Mouse (Mus musculus) megakaryocyte-erythroid progenitor cell, adult 5-6 weeks (primary cell): ENCODE results near the gene Mmgt2. TPM values are rescaled to one million over a fixed set of nuclear protein-coding genes. Genes with fewer than 3 reads are reported as not detected.

Experiments
- ATAC-seq: replicated peaks from 2 replicates; pipeline ENCODE4 v1.8.0; 2016; ENCODE audit warnings: mild to moderate bottlenecking, inconsistent platforms; ENCODE audit not compliant: severe bottlenecking, poor library complexity, low FRiP score, low TSS enrichment
- total RNA-seq, 2 experiments: library from RNA; stranded (forward) in 1 of 2; stranded (reverse) in 1 of 2; fragments of 200-1000, 215-1000 nt in 1 of 2; fragments of >200 nt in 1 of 2; fragmentation: Nextera tagmentation in 1 of 2; gene quantifications; 2 replicates each; pipeline ENCODE4 v1.2.3; 2014 to 2017

The Mmgt2 gene
- total RNA-seq, 2 experiments from 2014 or later, result 14.8 to 16.4 TPM

DNA sequence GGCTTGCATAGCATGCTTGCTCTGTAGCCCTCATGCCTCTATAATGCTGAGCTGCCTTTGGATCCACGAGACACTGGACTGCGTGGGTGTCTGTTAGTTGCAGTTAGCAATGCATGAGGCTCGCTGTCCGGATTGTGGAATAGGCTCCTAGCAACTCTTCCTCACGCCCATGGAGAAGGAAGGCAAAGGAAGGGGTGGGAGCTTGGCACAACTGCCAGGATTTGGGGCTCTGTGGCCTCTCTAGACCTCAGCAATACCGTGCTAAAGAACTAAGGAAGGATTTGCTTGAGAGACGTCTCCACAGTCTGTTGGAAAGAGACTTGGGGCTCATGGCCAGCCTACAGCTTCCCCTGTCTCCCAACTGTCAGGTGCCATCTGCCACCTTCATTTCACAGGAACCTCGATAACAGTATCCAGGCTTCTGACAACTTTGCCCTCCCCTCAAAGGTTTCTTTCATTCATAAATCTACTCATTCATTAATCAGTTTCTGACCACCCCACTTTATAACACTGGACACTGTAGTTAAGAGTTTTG lies 33.5 kb upstream of the Mmgt2 start:
- ATAC-seq, result no peak

- no peak for ATAC-seq
Observed at GRCm38 (mm10) chr11:62615456-62615855, 33.0 kb upstream of the Mmgt2 start.

GRCm38 (mm10) chr11:62621079-62621478 lies 27.4 kb upstream of the Mmgt2 start:
- no peak for ATAC-seq

- ATAC-seq, result no peak
Observed at GRCm38 (mm10) chr11:62621586-62622283, 26.7 kb upstream of the Mmgt2 start.

DNA sequence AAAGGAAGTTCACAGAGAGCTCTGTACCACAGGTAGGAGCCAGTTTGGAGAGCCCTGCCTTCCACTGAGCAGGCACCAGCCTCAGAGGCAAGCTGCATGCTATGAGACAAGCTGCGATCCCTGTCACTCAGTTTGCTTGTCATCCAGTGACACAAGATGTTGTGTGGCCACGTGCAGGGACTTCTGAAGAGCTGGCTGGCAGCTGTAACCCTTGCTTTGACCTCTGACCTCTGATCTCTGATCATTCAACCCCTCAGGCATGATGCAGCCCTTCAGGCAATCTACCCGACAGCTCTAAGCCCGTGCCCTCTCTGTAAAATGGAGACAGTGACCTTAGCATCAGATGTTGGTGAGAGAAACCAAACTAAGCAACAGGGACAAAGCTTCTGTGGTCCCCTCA lies 25.6 kb upstream of the Mmgt2 start:
- no peak for ATAC-seq

GRCm38 (mm10) chr11:62624341-62625291 lies 23.8 kb upstream of the Mmgt2 start:
- peak; percentile 88 for ATAC-seq

GRCm38 (mm10) chr11:62629352-62630224 lies 18.9 kb upstream of the Mmgt2 start:
- ATAC-seq, result 0 out of 2 replicates have a peak, but pooled peaks have one; percentile 33

DNA sequence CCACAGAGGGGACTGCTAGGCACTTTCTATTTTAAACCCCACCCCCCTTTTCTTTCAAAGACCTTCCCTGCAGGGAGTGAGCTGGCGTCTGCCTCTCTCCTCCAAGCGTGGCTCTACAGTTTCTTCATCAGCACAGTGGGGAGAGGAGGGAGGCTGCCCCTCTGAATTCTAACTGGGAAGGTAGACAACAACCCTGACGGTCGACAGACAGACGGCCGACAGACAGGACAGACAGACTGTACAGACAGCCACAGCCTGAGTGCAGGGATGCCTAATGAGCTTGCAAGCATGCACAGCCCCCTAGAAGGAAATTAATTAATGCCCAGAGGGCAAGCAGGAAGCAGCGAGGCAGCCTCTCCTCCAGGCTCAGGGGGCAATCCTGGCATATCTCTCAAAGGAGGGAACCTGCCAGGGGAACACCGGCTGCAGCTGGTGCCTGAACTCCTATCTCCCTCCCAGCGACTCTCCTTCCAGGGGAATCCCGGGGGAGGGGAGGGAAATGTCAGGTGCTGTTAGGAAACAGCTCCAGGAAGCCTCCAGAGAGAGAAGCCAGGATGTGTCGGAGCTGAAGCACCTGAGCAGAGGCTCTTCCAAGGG lies 18.1 kb upstream of the Mmgt2 start:
- ATAC-seq, result no peak

DNA sequence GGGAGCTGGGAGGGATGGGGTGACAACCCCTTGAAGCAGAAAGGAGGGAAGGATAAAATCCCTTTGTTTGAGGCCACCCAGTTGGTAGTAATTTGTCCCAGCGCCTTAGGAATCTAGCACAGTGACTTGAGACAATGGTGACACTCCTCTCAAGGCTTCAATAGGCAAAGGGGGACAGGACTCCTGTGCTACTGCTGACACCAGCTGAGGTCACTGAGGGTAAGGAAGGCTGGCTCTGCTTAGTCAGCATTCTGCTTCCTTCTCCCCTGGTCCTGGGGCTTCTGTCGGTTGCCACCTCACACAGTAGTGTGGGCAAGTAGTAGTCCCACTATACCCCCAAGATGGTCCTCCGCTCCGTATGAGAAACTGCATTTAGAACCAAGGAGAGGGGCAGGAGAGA lies 17.3 kb upstream of the Mmgt2 start:
- ATAC-seq, result no peak

GRCm38 (mm10) chr11:62635406-62635805 lies 13.1 kb upstream of the Mmgt2 start:
- no peak for ATAC-seq

GRCm38 (mm10) chr11:62636105-62636839 lies 12.2 kb upstream of the Mmgt2 start:
- no peak for ATAC-seq

GRCm38 (mm10) chr11:62636840-62637221 lies 11.6 kb upstream of the Mmgt2 start:
- ATAC-seq, result no peak

GRCm38 (mm10) chr11:62637401-62637800 lies 11.1 kb upstream of the Mmgt2 start:
- ATAC-seq, result no peak

- no peak for ATAC-seq
Observed at GRCm38 (mm10) chr11:62637806-62638205, 10.7 kb upstream of the Mmgt2 start.

- ATAC-seq, result no peak
Observed at GRCm38 (mm10) chr11:62638402-62638801, 10.1 kb upstream of the Mmgt2 start.

- no peak for ATAC-seq
Observed at GRCm38 (mm10) chr11:62640378-62640777, 8.1 kb upstream of the Mmgt2 start.

DNA sequence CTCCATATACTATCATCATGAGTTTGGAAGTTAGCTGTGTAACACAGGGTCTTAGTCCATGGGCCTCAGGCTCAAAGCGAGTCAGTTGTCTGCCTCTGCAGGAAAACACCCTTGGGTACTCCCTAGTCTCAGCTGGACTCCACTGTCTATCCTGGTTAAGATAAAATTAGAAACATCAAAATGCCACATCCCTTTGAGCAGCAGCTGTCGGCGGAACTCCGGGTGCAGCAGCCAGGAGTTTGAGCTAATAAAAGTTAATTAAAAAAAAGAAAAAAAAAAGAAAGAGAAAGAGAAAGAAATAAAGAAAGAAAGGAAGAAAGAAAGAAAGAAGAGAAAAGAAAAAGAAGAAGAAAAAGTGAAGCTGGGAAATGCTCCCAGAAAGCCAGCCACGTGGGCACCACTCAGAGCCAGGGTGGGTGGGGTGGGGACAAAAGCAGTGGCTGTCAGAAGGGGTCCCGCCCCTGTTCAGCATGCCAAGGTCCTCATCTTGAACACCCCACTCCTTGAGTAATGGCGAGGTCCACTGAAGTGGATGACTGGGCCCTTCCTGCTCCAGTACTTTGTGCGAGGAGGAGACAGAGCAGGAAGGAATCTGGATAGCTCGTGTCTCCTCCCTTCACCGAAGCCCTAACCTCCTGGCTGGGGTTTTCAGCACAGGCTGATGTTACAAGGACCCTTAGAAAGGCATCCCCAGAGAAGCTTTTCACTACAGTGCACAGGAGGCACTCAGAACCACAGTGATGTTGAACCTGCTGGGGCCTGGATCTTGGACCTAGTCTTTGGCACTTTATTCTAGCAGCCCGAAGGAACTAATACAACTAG lies 6.2 kb upstream of the Mmgt2 start:
- no peak for ATAC-seq
